Mouse (Mus musculus): ENCODE data around the gene Pitx3. TPM values are rescaled to one million over a fixed set of nuclear protein-coding genes. Genes with fewer than 3 reads are reported as not detected.
A peak's percentile ranks its signal among the peaks of the same experiment; 100 is the strongest.

The Pitx3 gene
- polyA plus RNA-seq, 1 experiment, result not detected

GRCm38 (mm10) chr19:46148372-46148760 lies 240 bp upstream of the Pitx3 start:
- Histone ChIP-seq H3K27me3 (ENCODE audit: control insufficient read depth, insufficient read depth, low read length) (peaks cover 21% of the 10 kb centered on the region), H3K4me3 (ENCODE audit: extremely low read depth, insufficient read depth, insufficient read length) (peak overlapping the region; percentile 48; the same call in 1 of the 2 replicates), H3K27ac (ENCODE audit: insufficient read depth, low read length) (no peak overlapping the region), H3K4me1 (ENCODE audit: control insufficient read depth, insufficient read depth, insufficient read length) (peaks cover 11% of the 10 kb centered on the region), H3K36me3 (ENCODE audit: control insufficient read depth, insufficient read depth, low read length) (no peaks in the 10 kb centered on the region)
- peak in 1 of 2 experiments; percentile 49 for DNase-seq (ENCODE audit: low read depth in 1 of 2, low spot score in 2 of 2)
- whole genome bisulfite sequencing, result 3% methylated on average over 27 of the region's 27 CpGs
- TF ChIP-seq POLR2A (IDR thresholded peaks at IDR 0.05; ENCODE audit: low read depth, low read length), result no peak
- no peak for TF ChIP-seq CTCF (IDR thresholded peaks at IDR 0.05; ENCODE audit: extremely low read depth, insufficient read depth, insufficient read length, insufficient replicate concordance)

GRCm38 (mm10) chr19:46141091-46141490 lies 7.0 kb downstream of the Pitx3 start:
- Histone ChIP-seq H3K36me3 (ENCODE audit: control insufficient read depth, insufficient read depth, low read length) (no peaks in the 10 kb centered on the region), H3K27ac (ENCODE audit: insufficient read depth, low read length) (no peak overlapping the region), H3K27me3 (ENCODE audit: control insufficient read depth, insufficient read depth, low read length) (peaks cover 4% of the 10 kb centered on the region; the same call in 1 of the 2 replicates), H3K4me3 (ENCODE audit: extremely low read depth, insufficient read depth, insufficient read length) (no peak overlapping the region), H3K4me1 (ENCODE audit: control insufficient read depth, insufficient read depth, insufficient read length) (peaks cover 6% of the 10 kb centered on the region)
- TF ChIP-seq POLR2A (IDR thresholded peaks at IDR 0.05; ENCODE audit: low read depth, low read length), result no peak
- TF ChIP-seq CTCF (IDR thresholded peaks at IDR 0.05; ENCODE audit: extremely low read depth, insufficient read depth, insufficient read length, insufficient replicate concordance), result no peak
- WGBS, result 66% methylated on average over 6 of the region's 6 CpGs
- no peak for DNase-seq (ENCODE audit: low read depth in 1 of 2, low spot score in 2 of 2)

- no peak overlapping the region for H3K4me3 ChIP-seq (ENCODE audit: extremely low read depth, insufficient read depth, insufficient read length)
- H3K27ac ChIP-seq (ENCODE audit: insufficient read depth, low read length), result no peak overlapping the region
- no peaks in the 10 kb centered on the region for H3K36me3 ChIP-seq (ENCODE audit: control insufficient read depth, insufficient read depth, low read length)
- H3K27me3 ChIP-seq (ENCODE audit: control insufficient read depth, insufficient read depth, low read length), result peaks cover 10% of the 10 kb centered on the region; the same call in 1 of the 2 replicates
- 61% methylated on average over 2 of the region's 2 CpGs for WGBS
- DNase-seq (ENCODE audit: low read depth in 1 of 2, low spot score in 2 of 2), result no peak
- no peak for TF ChIP-seq CTCF (IDR thresholded peaks at IDR 0.05; ENCODE audit: extremely low read depth, insufficient read depth, insufficient read length, insufficient replicate concordance)
- TF ChIP-seq POLR2A (IDR thresholded peaks at IDR 0.05; ENCODE audit: low read depth, low read length), result no peak
- peaks cover 13% of the 10 kb centered on the region for H3K4me1 ChIP-seq (ENCODE audit: control insufficient read depth, insufficient read depth, insufficient read length)
These were observed 7.8 kb downstream of the Pitx3 start for GRCm38 (mm10) chr19:46140324-46140723.

- peak in 1 of 2 experiments; percentile 70 for DNase-seq (ENCODE audit: low read depth in 1 of 2, low spot score in 2 of 2)
- peaks cover 10% of the 10 kb centered on the region; the same call in 1 of the 2 replicates for H3K27me3 ChIP-seq (ENCODE audit: control insufficient read depth, insufficient read depth, low read length)
- 4% methylated on average over 49 of the region's 49 CpGs for WGBS
These were observed 11.2 kb downstream of the Pitx3 start for GRCm38 (mm10) chr19:46136639-46137580.

GRCm38 (mm10) chr19:46135789-46136638 lies 12.1 kb downstream of the Pitx3 start:
- peak in 1 of 2 experiments; percentile 73 for DNase-seq (ENCODE audit: low read depth in 1 of 2, low spot score in 2 of 2)
- peaks cover 16% of the 10 kb centered on the region for H3K4me1 ChIP-seq (ENCODE audit: control insufficient read depth, insufficient read depth, insufficient read length)
- H3K36me3 ChIP-seq (ENCODE audit: control insufficient read depth, insufficient read depth, low read length), result no peaks in the 10 kb centered on the region
- H3K4me3 ChIP-seq (ENCODE audit: extremely low read depth, insufficient read depth, insufficient read length), result peak overlapping the region; percentile 57; the same call in 1 of the 2 replicates
- peaks cover 14% of the 10 kb centered on the region for H3K27me3 ChIP-seq (ENCODE audit: control insufficient read depth, insufficient read depth, low read length)
- 2% methylated on average over 70 of the region's 79 CpGs for WGBS
- TF ChIP-seq POLR2A (IDR thresholded peaks at IDR 0.05; ENCODE audit: low read depth, low read length) (no peak), CTCF (IDR thresholded peaks at IDR 0.05; ENCODE audit: extremely low read depth, insufficient read depth, insufficient read length, insufficient replicate concordance) (peak; percentile 35; the same call in 1 of the 2 replicates)
- no peak overlapping the region for H3K27ac ChIP-seq (ENCODE audit: insufficient read depth, low read length)

More at GRCm38 (mm10) chr19:46136639-46137580, 11.2 kb downstream of the Pitx3 start:
- no peak overlapping the region for H3K27ac ChIP-seq (ENCODE audit: insufficient read depth, low read length)
- TF ChIP-seq POLR2A (IDR thresholded peaks at IDR 0.05; ENCODE audit: low read depth, low read length) (no peak), CTCF (IDR thresholded peaks at IDR 0.05; ENCODE audit: extremely low read depth, insufficient read depth, insufficient read length, insufficient replicate concordance) (peak; percentile 92)
- no peaks in the 10 kb centered on the region for H3K36me3 ChIP-seq (ENCODE audit: control insufficient read depth, insufficient read depth, low read length)
- peaks cover 14% of the 10 kb centered on the region for H3K4me1 ChIP-seq (ENCODE audit: control insufficient read depth, insufficient read depth, insufficient read length)
- H3K4me3 ChIP-seq (ENCODE audit: extremely low read depth, insufficient read depth, insufficient read length), result peak overlapping the region; percentile 57; the same call in 1 of the 2 replicates

GRCm38 (mm10) chr19:46135297-46135696 lies 12.8 kb downstream of the Pitx3 start:
- no peak overlapping the region for H3K27ac ChIP-seq (ENCODE audit: insufficient read depth, low read length)
- peak overlapping the region; percentile 57; the same call in 1 of the 2 replicates for H3K4me3 ChIP-seq (ENCODE audit: extremely low read depth, insufficient read depth, insufficient read length)
- peaks cover 16% of the 10 kb centered on the region for H3K4me1 ChIP-seq (ENCODE audit: control insufficient read depth, insufficient read depth, insufficient read length)
- 2% methylated on average over 12 of the region's 12 CpGs for WGBS
- no peak for TF ChIP-seq POLR2A (IDR thresholded peaks at IDR 0.05; ENCODE audit: low read depth, low read length)
- TF ChIP-seq CTCF (IDR thresholded peaks at IDR 0.05; ENCODE audit: extremely low read depth, insufficient read depth, insufficient read length, insufficient replicate concordance), result peak; percentile 99
- DNase-seq (ENCODE audit: low read depth in 1 of 2, low spot score in 2 of 2), result peak; percentile 55 to 85
- H3K27me3 ChIP-seq (ENCODE audit: control insufficient read depth, insufficient read depth, low read length), result peaks cover 16% of the 10 kb centered on the region
- no peaks in the 10 kb centered on the region for H3K36me3 ChIP-seq (ENCODE audit: control insufficient read depth, insufficient read depth, low read length)
